Mouse (Mus musculus): Measurements from ENCODE around the gene Mfap1b. TPM values are rescaled to one million over a fixed set of nuclear protein-coding genes. Genes with fewer than 3 reads are reported as not detected.

Mfap1b gene
- polyA plus RNA-seq, 1 experiment from 2014 or later, result 25.2 TPM

GRCm38 (mm10) chr2:121412843-121413386 lies 61.0 kb downstream of the Mfap1b start:
- Histone ChIP-seq H3K9me3 (ENCODE audit: control insufficient read depth, low read length) (no peaks in the 10 kb centered on the region), H3K4me1 (replicated peaks; ENCODE audit: control insufficient read depth, insufficient read depth) (no peaks in the 10 kb centered on the region), H3K36me3 (ENCODE audit: control insufficient read depth, insufficient read depth, low read length) (no peaks in the 10 kb centered on the region), H3K27ac (replicated peaks) (peak overlapping the region; percentile 99), H3K4me3 (ENCODE audit: low read depth, low read length) (peak overlapping the region; percentile 97), H3K9ac (ENCODE audit: low read length) (peak overlapping the region; percentile 99), H3K27me3 (ENCODE audit: control insufficient read depth, insufficient read depth, low read length) (no peaks in the 10 kb centered on the region), H3K4me2 (replicated peaks; ENCODE audit: low read depth) (peak overlapping the region; percentile 60)
- no peak for TF ChIP-seq EP300 (optimal IDR thresholded peaks at IDR 0.05)
- ATAC-seq (ENCODE audit: low FRiP score, low TSS enrichment), result peak; percentile 1
- DNase-seq (ENCODE audit: low spot score), result no peak
- WGBS, result 5% methylated on average over 4 of the region's 4 CpGs

Small RNAs within 50 kb of the gene (microRNA-seq; reads per million reads assigned to microRNA genes)
- not detected for gene Gm22953

Other genes with a start within 250 kb of the Mfap1b start
- 9.6 and 10.6 TPM in 2 replicates for gene Trp53bp1, start 202.7 kb downstream of the Mfap1b start, polyA plus RNA-seq (2015; fragmentation: Nextera tagmentation; extraction: Ambion mirVana)
- gene Map1a, start 184.5 kb downstream of the Mfap1b start, polyA plus RNA-seq (2015; fragmentation: Nextera tagmentation; extraction: Ambion mirVana), result 1.3 and 2.1 TPM in 2 replicates
- 13.9 and 14.1 TPM in 2 replicates for gene Ppip5k1, start 118.7 kb downstream of the Mfap1b start, polyA plus RNA-seq (2015; fragmentation: Nextera tagmentation; extraction: Ambion mirVana)
- 625 and 652 TPM in 2 replicates for gene Ckmt1, start 116.4 kb downstream of the Mfap1b start, polyA plus RNA-seq (2015; fragmentation: Nextera tagmentation; extraction: Ambion mirVana)
- 0.01 and 0.04 TPM in 2 replicates for gene Strc, start 86.9 kb downstream of the Mfap1b start, polyA plus RNA-seq (2015; fragmentation: Nextera tagmentation; extraction: Ambion mirVana)
- 613 and 617 TPM in 2 replicates for gene Pdia3, start 60.3 kb downstream of the Mfap1b start, polyA plus RNA-seq (2015; fragmentation: Nextera tagmentation; extraction: Ambion mirVana)
- gene Catsper2, start 60.3 kb downstream of the Mfap1b start, polyA plus RNA-seq (2015; fragmentation: Nextera tagmentation; extraction: Ambion mirVana), result 1.0 and 1.3 TPM in 2 replicates
- 4.9 and 5.4 TPM in 2 replicates for gene Ell3, start 29.8 kb downstream of the Mfap1b start, polyA plus RNA-seq (2015; fragmentation: Nextera tagmentation; extraction: Ambion mirVana)
- gene Serf2, start 24.9 kb downstream of the Mfap1b start, polyA plus RNA-seq (2015; fragmentation: Nextera tagmentation; extraction: Ambion mirVana), result 416 and 486 TPM in 2 replicates
- gene Hypk, start 20.8 kb downstream of the Mfap1b start, polyA plus RNA-seq (2015; fragmentation: Nextera tagmentation; extraction: Ambion mirVana), result 75.9 and 82.4 TPM in 2 replicates
- gene Serinc4, start 17.3 kb downstream of the Mfap1b start, polyA plus RNA-seq (2015; fragmentation: Nextera tagmentation; extraction: Ambion mirVana), result 0.11 and 0.16 TPM in 2 replicates
- gene Mfap1a, start 32.6 kb upstream of the Mfap1b start, polyA plus RNA-seq (2015; fragmentation: Nextera tagmentation; extraction: Ambion mirVana), result 11.5 and 12.2 TPM in 2 replicates
- 2.4 and 3.4 TPM in 2 replicates for gene Wdr76, start 32.7 kb upstream of the Mfap1b start, polyA plus RNA-seq (2015; fragmentation: Nextera tagmentation; extraction: Ambion mirVana)

Measured in stomach, postnatal 0 days (tissue).